Mouse (Mus musculus) hindbrain, embryonic 15.5 days (tissue): ENCODE data around the gene P2ry13. TPM values are rescaled to one million over a fixed set of nuclear protein-coding genes. Genes with fewer than 3 reads are reported as not detected.
A peak's percentile ranks its signal among the peaks of the same experiment; 100 is the strongest.

Experiments
- ATAC-seq: fragments of 200-750 bp; cut with Nextera tagmentation; 2 replicates; pipeline ENCODE4 v1.8.0; 2017; ENCODE audit warnings: low read depth, moderate number of reproducible peaks, moderate TSS enrichment; ENCODE audit not compliant: low FRiP score
- H3K27ac ChIP-seq: fragments of 300-500 bp; sonication (generic); replicated peaks from 2 replicates; pipeline ENCODE4 v1.5.1; 2015; ENCODE audit warnings: mild to moderate bottlenecking, inconsistent platforms
- H3K27me3 ChIP-seq: fragments of 300-500 bp; sonication (generic); 2 replicates; pipeline ENCODE4 v1.6.1; 2015; ENCODE audit warnings: control low read depth, inconsistent platforms
- H3K36me3 ChIP-seq: fragments of 300-500 bp; sonication (generic); 2 replicates; pipeline ENCODE4 v1.6.1; 2015; ENCODE audit warnings: control low read depth, inconsistent platforms
- H3K4me1 ChIP-seq: fragments of 300-500 bp; sonication (generic); replicated peaks from 2 replicates; pipeline ENCODE4 v1.6.1; 2015; ENCODE audit warnings: control low read depth, inconsistent platforms
- H3K4me2 ChIP-seq: fragments of 300-500 bp; sonication (generic); 2 replicates; pipeline ENCODE4 v1.6.1; 2015; ENCODE audit warnings: moderate library complexity, mild to moderate bottlenecking, inconsistent platforms
- H3K4me3 ChIP-seq: fragments of 300-500 bp; sonication (generic); 2 replicates; pipeline ENCODE4 v1.5.1; 2015; ENCODE audit warnings: mild to moderate bottlenecking, inconsistent platforms
- H3K9ac ChIP-seq: fragments of 300-500 bp; sonication (generic); 2 replicates; pipeline ENCODE4 v1.6.1; 2015; ENCODE audit warnings: inconsistent platforms
- H3K9me3 ChIP-seq: fragments of 300-500 bp; sonication (generic); 2 replicates; pipeline ENCODE4 v1.6.1; 2016; ENCODE audit warnings: control low read depth, inconsistent platforms
- WGBS: fragments of 180-500 bp; shearing (Covaris S2); methylation state at CpG from one replicate; pipeline ENCODE4 v1.1.7; 2015; 5-methylcytosine and 5-hydroxymethylcytosine counted together
- polyA plus RNA-seq: library from polyadenylated mRNA; unstranded; fragments of >200 nt; fragmentation: Nextera tagmentation; extraction: Ambion mirVana; gene quantifications from 2 replicates; pipeline ENCODE4 v1.2.1, GENCODE M21; 2015

P2ry13 gene
- 1.5 and 1.7 TPM in 2 replicates for polyA plus RNA-seq

DNA sequence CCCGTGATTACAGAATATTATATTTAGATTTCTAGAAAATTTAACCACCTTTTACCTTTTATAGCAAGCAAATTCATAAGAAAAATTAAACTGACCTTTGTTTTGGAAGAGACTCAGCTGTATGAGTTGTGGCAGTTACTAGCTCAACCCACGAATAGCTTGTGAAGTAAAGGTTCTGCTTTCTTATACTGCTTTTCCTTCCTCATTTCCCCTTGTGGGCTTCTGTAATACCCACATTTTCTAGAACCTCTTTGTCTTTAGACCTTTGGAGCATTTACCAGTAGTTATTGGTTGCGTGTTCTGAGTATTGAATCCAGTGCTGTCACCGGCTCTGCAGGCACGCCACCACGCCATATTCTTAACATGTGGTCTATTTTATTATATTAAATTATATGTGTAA, at the start of gene P2ry13:
Gene P2ry13, minus strand, starts transcription at position 156 of the 400 bp plus-strand sequence.
- Histone ChIP-seq H3K27me3 (no peaks in the 10 kb centered on the region), H3K4me3 (no peak within 1 kb of the TSS), H3K4me2 (no peak within 1 kb of the TSS), H3K9ac (no peak within 1 kb of the TSS), H3K4me1 (no peaks in the 10 kb centered on the region), H3K36me3 (no peaks in the 10 kb centered on the region), H3K9me3 (no peaks in the 10 kb centered on the region), H3K27ac (no peak within 1 kb of the TSS)
- 92% methylated on average over 6 of the region's 6 CpGs for WGBS
- ATAC-seq: no peak

DNA sequence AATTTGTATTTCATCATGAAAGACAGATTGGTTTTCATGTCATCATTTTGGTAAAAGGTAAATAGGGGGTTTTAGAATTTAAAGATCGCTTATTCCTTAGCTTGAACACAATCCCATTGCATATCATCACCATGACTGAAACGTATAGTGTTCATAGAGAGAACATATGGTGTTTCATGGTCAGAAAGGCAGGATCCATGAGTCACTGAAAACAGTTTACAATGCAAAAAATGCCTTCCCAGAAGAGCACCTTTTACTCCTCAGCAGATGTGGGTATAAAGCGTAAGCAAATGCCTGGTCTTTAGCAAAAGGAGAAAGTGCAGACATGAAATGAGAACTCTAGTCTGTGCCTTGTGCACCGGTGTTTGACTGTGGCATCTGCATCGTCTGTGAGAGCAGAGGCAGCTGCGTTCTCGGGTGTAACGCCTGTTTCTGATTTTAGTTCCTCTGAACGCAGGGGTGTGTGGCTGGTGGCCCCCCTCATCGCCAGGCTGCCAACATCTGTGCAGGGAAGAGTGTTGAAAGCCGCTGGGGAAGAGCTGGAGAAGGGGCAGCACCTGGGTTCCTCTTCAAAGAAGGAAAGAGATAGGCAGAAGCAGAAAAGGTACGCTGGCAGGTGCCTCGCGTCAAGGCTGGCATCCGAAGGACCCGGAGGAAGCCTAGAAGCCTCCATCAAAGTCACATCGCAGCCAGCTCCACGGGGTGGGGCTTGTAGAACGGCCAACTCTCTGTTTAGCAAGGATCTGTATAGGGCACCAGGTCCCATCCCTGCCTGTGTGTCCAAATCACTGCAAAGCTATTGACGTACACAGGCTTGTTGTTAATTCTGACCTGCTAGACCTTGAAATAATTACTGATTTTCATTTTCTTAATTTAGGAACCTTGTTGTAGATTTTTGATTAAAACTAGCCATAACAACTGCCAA, 47.3 kb upstream of the P2ry13 start:
- WGBS: 84% methylated on average over 20 of the region's 20 CpGs
- Histone ChIP-seq H3K9ac (no peak overlapping the region), H3K4me3 (no peak overlapping the region), H3K9me3 (no peaks in the 10 kb centered on the region), H3K27me3 (no peaks in the 10 kb centered on the region), H3K36me3 (no peaks in the 10 kb centered on the region), H3K27ac (no peak overlapping the region), H3K4me2 (no peak overlapping the region), H3K4me1 (peaks cover 3% of the 10 kb centered on the region; the same call in 1 of the 2 replicates)
- no peak for ATAC-seq

DNA sequence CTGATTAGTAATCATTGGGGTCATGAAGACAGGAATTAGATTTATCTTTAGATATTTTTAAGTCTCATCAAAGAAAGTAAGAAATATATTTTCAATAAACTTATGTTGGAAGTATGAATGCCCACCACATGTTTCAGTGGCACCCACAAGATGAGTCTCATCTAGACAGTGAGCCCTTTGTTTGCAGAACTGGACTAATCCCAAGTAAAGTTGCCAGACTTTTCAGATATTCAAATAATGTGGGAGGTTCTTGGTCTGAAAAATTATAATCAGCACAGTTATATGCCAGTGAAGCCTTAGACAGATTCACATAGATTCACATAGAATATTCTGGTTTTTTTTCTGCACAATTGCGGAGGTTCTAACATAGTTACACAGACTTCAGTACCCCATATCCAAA, 39.8 kb upstream of the P2ry13 start:
- no peaks in the 10 kb centered on the region for H3K9me3 ChIP-seq
- no peak for ATAC-seq
- WGBS: 96% methylated on average over 1 of the region's 1 CpGs
- no peak overlapping the region for H3K9ac ChIP-seq
- no peak overlapping the region for H3K4me3 ChIP-seq
- no peak overlapping the region for H3K27ac ChIP-seq
- no peak overlapping the region for H3K4me2 ChIP-seq
- peaks cover 4% of the 10 kb centered on the region; the same call in 1 of the 2 replicates for H3K36me3 ChIP-seq
- no peaks in the 10 kb centered on the region for H3K27me3 ChIP-seq
- H3K4me1 ChIP-seq: no peaks in the 10 kb centered on the region

DNA sequence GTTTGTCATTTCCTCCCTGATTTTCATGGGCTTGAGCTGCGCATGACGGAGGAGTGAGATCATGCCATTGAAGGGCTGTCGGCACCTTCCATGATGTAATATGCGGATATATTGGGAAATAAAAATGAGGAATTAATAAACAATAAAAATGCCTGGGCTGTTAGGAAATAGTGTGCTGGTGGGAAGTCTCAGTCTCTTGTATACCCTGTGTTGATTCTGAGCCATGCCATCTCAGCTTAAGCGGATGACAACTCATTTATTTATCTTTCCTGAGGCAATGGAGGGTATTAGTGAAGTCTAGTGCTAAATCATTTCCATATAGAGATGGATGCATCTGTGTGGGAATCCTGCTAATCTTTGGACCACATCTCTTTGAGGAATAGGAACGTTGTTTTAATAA, 37.3 kb upstream of the P2ry13 start:
- Histone ChIP-seq H3K9me3 (no peaks in the 10 kb centered on the region), H3K27me3 (no peaks in the 10 kb centered on the region), H3K4me3 (no peak overlapping the region), H3K27ac (no peak overlapping the region), H3K9ac (no peak overlapping the region), H3K4me1 (no peaks in the 10 kb centered on the region), H3K4me2 (no peak overlapping the region), H3K36me3 (peaks cover 4% of the 10 kb centered on the region; the same call in 1 of the 2 replicates)
- no peak for ATAC-seq
- WGBS: 89% methylated on average over 6 of the region's 6 CpGs

DNA sequence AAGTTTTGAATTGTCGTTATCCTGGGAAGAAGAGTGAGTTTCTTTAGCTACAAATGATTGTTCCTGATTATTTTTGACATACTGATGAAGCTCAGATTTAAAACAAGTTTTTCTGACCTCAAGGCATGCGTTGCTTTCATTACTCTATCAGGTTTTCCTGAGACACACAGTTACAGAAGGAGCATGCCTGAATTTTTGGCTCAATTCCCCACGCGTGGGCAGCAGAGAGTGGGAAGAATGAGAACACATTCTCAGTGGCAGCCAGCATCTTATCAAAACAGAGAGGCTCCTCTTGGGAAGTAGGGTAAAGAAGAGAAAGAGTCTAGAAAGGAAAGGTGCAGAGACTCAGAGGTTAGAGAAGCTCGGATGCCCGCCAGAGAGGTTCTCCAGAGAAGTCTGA, 32.7 kb upstream of the P2ry13 start:
- Histone ChIP-seq H3K27me3 (no peaks in the 10 kb centered on the region), H3K36me3 (peaks cover 5% of the 10 kb centered on the region; the same call in 1 of the 2 replicates), H3K4me2 (no peak overlapping the region), H3K9ac (no peak overlapping the region), H3K4me3 (no peak overlapping the region), H3K4me1 (no peaks in the 10 kb centered on the region), H3K27ac (no peak overlapping the region), H3K9me3 (no peaks in the 10 kb centered on the region)
- no peak for ATAC-seq
- WGBS: 74% methylated on average over 6 of the region's 6 CpGs

DNA sequence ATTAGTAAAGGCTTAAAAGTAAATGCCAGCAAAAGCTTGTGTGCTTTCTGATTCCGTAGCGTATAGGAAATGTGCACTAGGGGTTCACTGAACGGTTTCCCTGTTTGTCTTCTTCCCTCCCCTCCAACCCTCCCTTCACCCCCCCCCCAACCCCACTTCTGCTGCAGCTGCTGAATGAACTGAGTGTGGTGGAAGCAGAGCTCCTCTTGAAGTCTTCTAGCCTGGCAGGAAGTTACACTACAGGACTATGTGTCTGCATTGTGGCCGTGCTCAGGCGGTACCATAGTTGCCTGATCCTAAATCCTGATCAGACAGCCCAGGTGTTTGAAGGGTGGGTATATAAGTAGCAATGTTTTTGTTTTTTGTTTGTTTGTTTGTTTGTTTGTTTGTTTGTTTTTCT, 24.2 kb upstream of the P2ry13 start:
- 81% methylated on average over 5 of the region's 5 CpGs for WGBS
- ATAC-seq: no peak
- Histone ChIP-seq H3K9ac (no peak overlapping the region), H3K27ac (no peak overlapping the region), H3K9me3 (no peaks in the 10 kb centered on the region), H3K4me2 (no peak overlapping the region), H3K27me3 (no peaks in the 10 kb centered on the region), H3K36me3 (peaks cover 6% of the 10 kb centered on the region; the same call in 1 of the 2 replicates), H3K4me3 (no peak overlapping the region), H3K4me1 (no peaks in the 10 kb centered on the region)

DNA sequence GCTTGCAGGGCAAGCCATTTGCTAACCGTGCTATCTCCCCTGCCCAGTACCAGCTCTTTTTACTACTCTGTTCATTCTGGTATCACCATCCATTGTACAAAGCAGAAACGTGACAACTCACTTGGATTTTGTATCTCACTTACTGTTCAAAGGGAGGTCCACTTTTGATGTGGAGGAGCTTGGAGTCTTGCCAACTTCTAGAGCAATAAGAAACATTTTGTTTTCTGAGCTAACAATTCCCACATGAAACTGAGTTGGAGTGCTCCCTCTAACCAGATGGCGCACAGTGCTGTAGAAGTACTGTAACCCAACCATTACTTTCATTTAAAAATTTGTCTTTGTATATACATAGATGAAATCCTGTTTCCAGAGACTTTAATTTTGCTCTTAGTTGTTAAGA, 20.2 kb upstream of the P2ry13 start:
- 69% methylated on average over 3 of the region's 3 CpGs for WGBS
- Histone ChIP-seq H3K4me3 (no peak overlapping the region), H3K4me1 (no peaks in the 10 kb centered on the region), H3K27me3 (no peaks in the 10 kb centered on the region), H3K4me2 (no peak overlapping the region), H3K9ac (no peak overlapping the region), H3K36me3 (0 out of 2 replicates have a peak, but pooled peaks cover 4% of the 10 kb centered on the region), H3K27ac (no peak overlapping the region), H3K9me3 (no peaks in the 10 kb centered on the region)
- ATAC-seq: no peak

DNA sequence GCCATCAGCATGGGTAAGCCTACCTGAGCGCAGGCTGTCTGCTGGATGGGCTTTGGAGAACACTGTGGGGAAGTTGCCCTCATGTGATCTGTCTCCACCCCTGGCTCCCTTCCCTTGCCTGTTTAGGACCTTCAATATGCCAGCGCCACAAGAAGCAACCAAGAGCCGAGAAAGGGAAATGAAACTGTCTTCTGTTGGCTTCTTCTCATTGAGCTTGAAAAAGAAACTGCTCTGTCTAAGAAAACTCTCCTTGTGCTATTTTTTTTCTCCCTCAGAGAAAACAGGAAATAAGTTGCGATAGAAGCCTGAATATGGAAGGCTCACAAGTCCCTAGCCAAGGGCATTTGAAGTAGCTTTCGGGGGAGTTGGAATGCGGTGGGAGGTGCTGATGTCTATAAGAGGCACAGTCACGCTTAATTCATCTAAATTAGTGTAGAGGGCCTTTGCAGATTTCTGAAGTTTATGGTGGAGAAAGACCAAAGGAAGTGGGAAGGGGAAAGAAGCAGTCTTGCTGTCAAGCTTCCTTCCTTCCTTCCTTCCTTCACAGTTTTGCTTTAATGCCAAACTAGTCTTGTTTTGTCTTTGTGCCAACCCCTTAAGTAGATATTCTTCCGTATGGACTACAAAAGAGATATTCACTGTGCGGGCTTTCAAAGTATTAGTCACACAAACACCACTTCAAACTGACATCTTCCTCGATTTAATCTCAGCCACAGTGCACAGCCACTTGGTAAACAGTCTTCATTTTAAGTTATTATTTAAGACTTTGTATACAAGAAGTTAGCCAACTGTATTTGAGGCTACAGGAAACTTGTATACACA, 18.3 kb upstream of the P2ry13 start:
- no peaks in the 10 kb centered on the region for H3K27me3 ChIP-seq
- H3K9me3 ChIP-seq: no peaks in the 10 kb centered on the region
- no peak for ATAC-seq
- no peak overlapping the region for H3K4me3 ChIP-seq
- 46% methylated on average over 10 of the region's 10 CpGs for WGBS
- H3K27ac ChIP-seq: peak overlapping the region; percentile 35; the same call in 1 of the 2 replicates
- no peak overlapping the region for H3K4me2 ChIP-seq
- no peak overlapping the region for H3K9ac ChIP-seq
- H3K4me1 ChIP-seq: no peaks in the 10 kb centered on the region
- 0 out of 2 replicates have a peak, but pooled peaks cover 4% of the 10 kb centered on the region for H3K36me3 ChIP-seq

DNA sequence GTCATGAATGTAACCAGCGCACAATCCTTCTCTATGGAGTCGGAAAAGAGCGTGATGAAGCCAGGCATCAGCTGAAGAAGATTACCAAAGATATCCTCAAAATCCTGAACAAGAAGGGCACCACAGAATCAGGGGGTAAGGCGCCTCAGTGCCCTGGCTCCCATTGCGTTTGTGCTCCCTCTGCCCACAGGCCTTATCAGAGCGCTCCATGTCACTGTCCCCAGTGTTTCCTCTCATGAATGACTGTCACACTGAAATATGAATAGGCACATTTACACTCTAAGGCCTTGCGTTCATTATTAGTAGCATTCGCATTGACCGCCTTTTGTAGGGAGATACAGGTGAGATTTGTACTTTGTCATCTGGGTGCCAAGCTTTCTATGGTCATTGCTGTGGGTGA, 17.0 kb upstream of the P2ry13 start:
- no peaks in the 10 kb centered on the region for H3K4me1 ChIP-seq
- no peak overlapping the region for H3K27ac ChIP-seq
- ATAC-seq: no peak
- H3K9ac ChIP-seq: no peak overlapping the region
- no peaks in the 10 kb centered on the region for H3K9me3 ChIP-seq
- no peak overlapping the region for H3K4me2 ChIP-seq
- no peaks in the 10 kb centered on the region for H3K27me3 ChIP-seq
- WGBS: 95% methylated on average over 9 of the region's 9 CpGs
- H3K36me3 ChIP-seq: no peaks in the 10 kb centered on the region
- H3K4me3 ChIP-seq: no peak overlapping the region

DNA sequence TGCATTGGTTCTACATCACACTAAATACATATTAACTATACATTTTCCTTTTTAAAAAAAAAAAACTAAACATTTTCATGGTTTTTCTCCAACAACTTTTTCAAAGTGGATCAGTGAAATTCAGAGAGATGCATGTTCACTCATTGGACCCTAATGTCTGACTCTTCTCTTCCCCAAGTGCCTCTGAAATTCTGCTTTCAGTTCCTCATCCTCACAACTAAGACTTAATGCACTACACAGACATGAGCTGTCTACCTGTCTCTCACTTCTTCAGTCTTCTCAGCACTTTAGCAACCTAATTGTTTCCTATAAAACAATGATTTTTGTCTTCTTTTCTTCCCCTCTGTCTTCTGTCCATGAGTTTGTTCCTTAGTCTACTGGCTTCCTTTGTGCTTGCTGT, 14.7 kb upstream of the P2ry13 start:
- no peaks in the 10 kb centered on the region for H3K4me1 ChIP-seq
- H3K4me3 ChIP-seq: no peak overlapping the region
- no peak overlapping the region for H3K9ac ChIP-seq
- no peaks in the 10 kb centered on the region for H3K36me3 ChIP-seq
- H3K4me2 ChIP-seq: no peak overlapping the region
- H3K27ac ChIP-seq: no peak overlapping the region
- H3K9me3 ChIP-seq: no peaks in the 10 kb centered on the region
- ATAC-seq: no peak
- H3K27me3 ChIP-seq: no peaks in the 10 kb centered on the region

DNA sequence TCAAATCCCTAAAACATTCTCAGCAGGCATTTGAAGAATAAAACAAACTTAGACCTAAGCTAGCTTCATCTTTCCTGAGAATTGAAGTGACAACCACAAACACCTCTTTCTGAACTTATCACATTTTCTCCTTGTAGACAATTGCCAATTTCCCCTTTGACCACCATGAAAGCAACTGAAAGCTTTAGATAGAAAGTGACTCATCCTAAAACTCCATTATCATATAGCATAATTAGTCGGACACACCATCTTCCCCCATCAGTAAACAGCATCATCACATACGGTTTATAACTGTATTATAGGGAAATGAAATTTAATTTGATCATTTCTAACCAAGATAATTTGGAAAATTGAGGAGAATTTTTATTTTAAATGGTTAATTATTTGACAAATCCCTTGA, 11.6 kb upstream of the P2ry13 start:
- H3K27ac ChIP-seq: no peak overlapping the region
- no peaks in the 10 kb centered on the region for H3K27me3 ChIP-seq
- H3K9ac ChIP-seq: no peak overlapping the region
- WGBS: 85% methylated on average over 2 of the region's 2 CpGs
- H3K4me1 ChIP-seq: no peaks in the 10 kb centered on the region
- no peak for ATAC-seq
- H3K4me2 ChIP-seq: no peak overlapping the region
- H3K36me3 ChIP-seq: no peaks in the 10 kb centered on the region
- H3K4me3 ChIP-seq: no peak overlapping the region
- H3K9me3 ChIP-seq: no peaks in the 10 kb centered on the region

DNA sequence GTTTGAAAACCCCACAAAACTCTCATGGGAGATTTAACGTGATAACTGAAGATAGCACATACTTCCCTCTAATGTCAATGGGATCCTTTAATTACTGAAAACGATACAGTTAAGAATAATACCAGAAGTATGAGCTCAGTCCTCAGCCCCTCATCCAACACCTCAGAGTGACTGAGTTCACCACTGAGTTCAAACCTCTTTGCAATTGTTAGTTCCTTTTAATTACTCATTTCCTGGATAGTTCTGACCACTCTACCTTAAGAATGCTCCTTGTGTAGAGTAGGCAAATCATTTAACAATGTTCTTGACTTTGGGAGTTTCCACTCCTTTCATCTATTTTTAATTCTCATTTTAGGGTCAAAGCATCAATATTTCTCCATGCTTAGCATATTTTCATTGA, 8.6 kb upstream of the P2ry13 start:
- ATAC-seq: no peak
- Histone ChIP-seq H3K9ac (no peak overlapping the region), H3K9me3 (no peaks in the 10 kb centered on the region), H3K27ac (no peak overlapping the region), H3K36me3 (no peaks in the 10 kb centered on the region), H3K27me3 (no peaks in the 10 kb centered on the region), H3K4me2 (no peak overlapping the region), H3K4me1 (no peaks in the 10 kb centered on the region), H3K4me3 (no peak overlapping the region)
- 87% methylated on average over 2 of the region's 2 CpGs for WGBS
